Mouse (Mus musculus) thymus, postnatal 0 days (tissue): ENCODE measurements around the gene Ribc2. TPM values are rescaled to one million over a fixed set of nuclear protein-coding genes. Genes with fewer than 3 reads are reported as not detected.
A peak's percentile ranks its signal among the peaks of the same experiment; 100 is the strongest.

Experiments
- DNase-seq: peaks from one replicate; pipeline ENCODE4 v3.0.0-alpha.2; 2015; ENCODE audit warnings: low spot score
- polyA plus RNA-seq: library from polyadenylated mRNA; unstranded; fragments of >200 nt; fragmentation: Nextera tagmentation; extraction: Ambion mirVana; gene quantifications from 2 replicates; pipeline ENCODE4 v1.2.1, GENCODE M21; 2015

Ribc2 gene
- polyA plus RNA-seq, 1 experiment from 2014 or later: 0.21 TPM

- DNase-seq: no peak
These were observed 46.3 kb downstream of the Ribc2 start for GRCm38 (mm10) chr15:85178172-85178571.

- DNase-seq: no peak
These were observed 47.8 kb downstream of the Ribc2 start for GRCm38 (mm10) chr15:85179528-85180180.

- DNase-seq: peak; percentile 34
These were observed 48.5 kb downstream of the Ribc2 start for GRCm38 (mm10) chr15:85180368-85180767.

GRCm38 (mm10) chr15:85182063-85182462, 50.2 kb downstream of the Ribc2 start:
- no peak for DNase-seq

DNA sequence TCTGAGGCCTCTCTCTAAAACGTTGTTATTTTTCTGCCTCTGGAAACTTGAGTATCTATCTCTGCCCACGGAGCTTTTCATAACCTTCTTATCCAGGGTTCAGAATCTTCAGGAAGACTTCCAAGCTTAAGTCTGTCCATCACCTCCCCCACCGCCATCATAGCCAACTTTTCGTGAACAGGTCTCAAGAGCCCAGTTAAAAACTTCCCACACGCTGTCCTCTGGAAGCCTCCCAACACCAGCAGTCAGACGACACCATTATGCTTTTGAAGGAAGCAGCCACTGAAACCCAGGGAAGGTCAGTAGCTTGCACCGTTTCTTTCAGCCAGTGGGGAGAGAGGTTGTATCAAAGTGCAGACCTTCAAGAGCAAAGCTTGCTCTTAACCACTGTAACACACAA, 55.0 kb downstream of the Ribc2 start:
- DNase-seq: no peak

- no peak for DNase-seq
These were observed 56.4 kb downstream of the Ribc2 start for GRCm38 (mm10) chr15:85188167-85188778.

Other genes starting within 250 kb of the Ribc2 start
- gene Gm29666, start 212.0 kb upstream of the Ribc2 start, polyA plus RNA-seq: 0.48 and 0.75 TPM in 2 replicates
- gene Nup50, start 208.7 kb upstream of the Ribc2 start, polyA plus RNA-seq: 37.0 and 38.1 TPM in 2 replicates
- gene 5031439G07Rik, start 143.5 kb upstream of the Ribc2 start, polyA plus RNA-seq: 4.1 and 6.2 TPM in 2 replicates
- gene Upk3a, start 114.9 kb upstream of the Ribc2 start, polyA plus RNA-seq: 2.2 and 3.6 TPM in 2 replicates
- 17.6 and 17.9 TPM in 2 replicates for gene Fam118a, start 103.1 kb upstream of the Ribc2 start, polyA plus RNA-seq
- gene Smc1b, start 114 bp upstream of the Ribc2 start, polyA plus RNA-seq: 0.26 and 0.33 TPM in 2 replicates
- 24.3 and 28.5 TPM in 2 replicates for gene Fbln1, start 73.9 kb downstream of the Ribc2 start, polyA plus RNA-seq
- 220 and 226 TPM in 2 replicates for gene Atxn10, start 204.2 kb downstream of the Ribc2 start, polyA plus RNA-seq